Mouse (Mus musculus): ENCODE measurements around the gene Ptpra. TPM values are rescaled to one million over a fixed set of nuclear protein-coding genes. Genes with fewer than 3 reads are reported as not detected.
A peak's percentile ranks its signal among the peaks of the same experiment; 100 is the strongest.
"Not testable (repeated sequence)": the region's sequence is repeated elsewhere in the genome, so short reads cannot be mapped to it uniquely, and the experiment has no call there.

Gene Ptpra
- polyA plus RNA-seq, 1 experiment from 2014 or later: 138 TPM

GRCm38 (mm10) chr2:130569926-130570325, 119.8 kb downstream of the Ptpra start:
- peaks cover 11% of the 10 kb centered on the region for H3K27me3 ChIP-seq
- H3K4me3 ChIP-seq (replicated peaks): no peak overlapping the region
- no peak overlapping the region for H3K9ac ChIP-seq
- H3K9me3 ChIP-seq: no peaks in the 10 kb centered on the region
- H3K4me2 ChIP-seq: no peak overlapping the region
- peaks cover 3% of the 10 kb centered on the region for H3K4me1 ChIP-seq
- H3K27ac ChIP-seq: no peak overlapping the region
- peaks cover 18% of the 10 kb centered on the region for H3K36me3 ChIP-seq (replicated peaks)
- no peak for ATAC-seq (ENCODE audit: low FRiP score)

GRCm38 (mm10) chr2:130574960-130575359, 124.9 kb downstream of the Ptpra start:
- H3K4me1 ChIP-seq: peaks cover 16% of the 10 kb centered on the region
- no peak overlapping the region for H3K9ac ChIP-seq
- no peak overlapping the region for H3K27ac ChIP-seq
- H3K36me3 ChIP-seq (replicated peaks): no peaks in the 10 kb centered on the region
- H3K4me3 ChIP-seq (replicated peaks): no peak overlapping the region
- ATAC-seq (ENCODE audit: low FRiP score): no peak
- no peaks in the 10 kb centered on the region for H3K9me3 ChIP-seq
- WGBS: 76% methylated on average over 5 of the region's 5 CpGs
- peaks cover 61% of the 10 kb centered on the region for H3K27me3 ChIP-seq
- no peak overlapping the region for H3K4me2 ChIP-seq

- ATAC-seq (ENCODE audit: low FRiP score): 0 out of 2 replicates have a peak, but pooled peaks have one; percentile 36
- 0 out of 2 replicates have a peak within 1 kb of the TSS, but pooled peaks have one; percentile 21 for H3K9ac ChIP-seq
Measured at GRCm38 (mm10) chr2:130575873-130576272, 125.8 kb downstream of the Ptpra start, which contains the start of gene Oxt. Gene Oxt, plus strand, starts transcription at chr2:130576173.

DNA sequence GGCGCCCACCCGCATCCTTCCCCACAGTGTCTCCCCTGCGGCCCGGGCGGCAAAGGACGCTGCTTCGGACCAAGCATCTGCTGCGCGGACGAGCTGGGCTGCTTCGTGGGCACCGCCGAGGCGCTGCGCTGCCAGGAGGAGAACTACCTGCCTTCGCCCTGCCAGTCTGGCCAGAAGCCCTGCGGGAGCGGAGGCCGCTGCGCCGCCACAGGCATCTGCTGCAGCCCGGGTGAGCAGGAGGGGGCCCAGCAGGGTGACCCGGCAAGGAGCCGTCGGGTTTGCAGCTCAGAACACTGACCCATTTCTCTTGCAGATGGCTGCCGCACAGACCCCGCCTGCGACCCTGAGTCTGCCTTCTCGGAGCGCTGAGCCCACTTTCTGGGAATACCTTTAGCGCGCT, 126.5 kb downstream of the Ptpra start:
- 1% methylated on average over 32 of the region's 32 CpGs for WGBS
- not testable (repeated sequence) for H3K9me3 ChIP-seq; H3K27ac ChIP-seq; H3K36me3 ChIP-seq (replicated peaks); ATAC-seq (ENCODE audit: low FRiP score)
- Histone ChIP-seq H3K9ac (0 out of 2 replicates have a peak overlapping the region, but pooled peaks have one; percentile 21), H3K4me3 (replicated peaks) (peak overlapping the region; percentile 30), H3K4me2 (peak overlapping the region; percentile 50), H3K4me1 (peaks cover 29% of the 10 kb centered on the region), H3K27me3 (peaks cover 77% of the 10 kb centered on the region)

More at GRCm38 (mm10) chr2:130575873-130576272, 125.8 kb downstream of the Ptpra start, which contains the start of gene Oxt:
- H3K4me1 ChIP-seq: peaks cover 26% of the 10 kb centered on the region
- no peak within 1 kb of the TSS for H3K27ac ChIP-seq
- H3K27me3 ChIP-seq: peaks cover 70% of the 10 kb centered on the region
- H3K4me2 ChIP-seq: peak within 1 kb of the TSS; percentile 50
- 40% methylated on average over 9 of the region's 9 CpGs for WGBS
- no peaks in the 10 kb centered on the region for H3K9me3 ChIP-seq
- peak within 1 kb of the TSS; percentile 30 for H3K4me3 ChIP-seq (replicated peaks)
- no peaks in the 10 kb centered on the region for H3K36me3 ChIP-seq (replicated peaks)

GRCm38 (mm10) chr2:130577021-130577420, 126.9 kb downstream of the Ptpra start:
- Histone ChIP-seq H3K27ac (no peak overlapping the region), H3K4me1 (peaks cover 29% of the 10 kb centered on the region), H3K9me3 (no peaks in the 10 kb centered on the region), H3K4me3 (replicated peaks) (0 out of 2 replicates have a peak overlapping the region, but pooled peaks have one; percentile 8), H3K9ac (no peak overlapping the region), H3K27me3 (peaks cover 82% of the 10 kb centered on the region), H3K4me2 (peak overlapping the region; percentile 50; the same call in 1 of the 2 replicates), H3K36me3 (replicated peaks) (no peaks in the 10 kb centered on the region)
- WGBS: 5% methylated on average over 9 of the region's 9 CpGs
- ATAC-seq (ENCODE audit: low FRiP score): no peak

DNA sequence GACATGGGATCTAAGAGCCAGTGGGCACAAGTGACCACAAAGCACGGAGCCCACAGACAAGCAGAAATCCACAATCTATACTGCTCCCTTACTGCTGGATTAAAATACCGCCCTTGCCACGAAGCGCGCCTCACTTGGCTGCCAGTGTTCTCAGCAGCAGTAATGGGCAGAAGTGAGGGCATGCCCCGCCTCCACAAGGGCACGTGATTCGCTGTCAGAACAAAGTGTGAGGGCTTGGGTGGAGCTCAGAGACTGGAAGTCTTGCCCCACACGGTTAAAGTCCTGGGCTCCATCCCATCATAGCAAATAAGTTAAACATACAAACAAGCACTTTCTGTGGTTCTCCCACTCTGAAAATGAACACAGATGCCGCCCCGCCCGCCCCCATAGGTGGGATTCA, 127.6 kb downstream of the Ptpra start:
- Histone ChIP-seq H3K9ac (no peak overlapping the region), H3K9me3 (no peaks in the 10 kb centered on the region), H3K36me3 (replicated peaks) (no peaks in the 10 kb centered on the region), H3K27me3 (peaks cover 88% of the 10 kb centered on the region), H3K27ac (no peak overlapping the region), H3K4me2 (peak overlapping the region; percentile 50; the same call in 1 of the 2 replicates), H3K4me1 (peaks cover 29% of the 10 kb centered on the region), H3K4me3 (replicated peaks) (0 out of 2 replicates have a peak overlapping the region, but pooled peaks have one; percentile 16)
- 4% methylated on average over 12 of the region's 12 CpGs for WGBS
- ATAC-seq (ENCODE audit: low FRiP score): 0 out of 2 replicates have a peak, but pooled peaks have one; percentile 28

DNA sequence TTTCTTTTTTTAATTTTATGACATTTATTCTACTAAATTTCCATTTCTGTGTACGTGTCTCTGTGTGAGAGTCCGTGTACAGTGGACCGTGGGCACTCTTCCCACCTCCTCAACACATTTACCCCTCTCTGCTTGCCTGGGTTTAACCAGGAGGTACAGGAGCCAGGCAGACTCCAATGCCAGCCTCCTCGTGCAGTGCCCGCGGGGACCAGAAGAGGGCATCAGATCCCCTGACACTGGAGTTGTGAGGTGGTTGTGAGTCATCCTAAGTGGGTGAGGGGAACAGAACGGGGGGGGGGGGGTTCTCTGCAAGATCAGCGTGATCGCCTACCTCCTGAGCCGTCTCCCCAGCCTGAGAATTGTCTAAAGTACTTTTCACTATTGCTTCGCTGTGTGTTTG, 128.1 kb downstream of the Ptpra start:
- Histone ChIP-seq H3K27me3 (peaks cover 93% of the 10 kb centered on the region), H3K9ac (no peak overlapping the region), H3K9me3 (no peaks in the 10 kb centered on the region), H3K27ac (no peak overlapping the region), H3K4me1 (peaks cover 29% of the 10 kb centered on the region), H3K4me3 (replicated peaks) (no peak overlapping the region), H3K4me2 (no peak overlapping the region), H3K36me3 (replicated peaks) (no peaks in the 10 kb centered on the region)
- ATAC-seq (ENCODE audit: low FRiP score): no peak
- 4% methylated on average over 11 of the region's 11 CpGs for WGBS

DNA sequence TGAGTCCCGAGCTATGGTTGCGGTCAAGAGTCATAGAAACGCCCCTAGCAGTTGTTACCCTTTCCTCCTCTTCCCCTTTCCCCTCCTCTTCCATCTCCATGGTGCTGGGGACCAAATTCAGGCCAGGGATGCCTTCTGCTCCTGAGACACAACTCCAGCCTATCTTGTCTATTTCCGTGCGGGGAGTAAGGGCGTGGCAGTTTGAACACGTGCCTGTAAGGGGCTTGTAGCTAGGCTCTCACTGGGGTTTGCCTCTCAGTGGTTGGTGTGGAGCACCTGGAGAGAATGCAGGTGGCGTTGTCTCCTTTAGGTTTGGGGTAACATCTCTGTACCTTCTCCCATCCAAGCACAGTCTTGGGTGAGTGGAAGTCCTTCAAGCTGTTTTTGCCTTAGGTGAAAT, 129.7 kb downstream of the Ptpra start:
- Histone ChIP-seq H3K4me3 (replicated peaks) (no peak overlapping the region), H3K4me2 (no peak overlapping the region), H3K9ac (no peak overlapping the region), H3K36me3 (replicated peaks) (no peaks in the 10 kb centered on the region), H3K9me3 (no peaks in the 10 kb centered on the region), H3K27me3 (peaks cover 99% of the 10 kb centered on the region), H3K4me1 (peaks cover 29% of the 10 kb centered on the region), H3K27ac (no peak overlapping the region)
- ATAC-seq (ENCODE audit: low FRiP score): no peak
- 11% methylated on average over 8 of the region's 8 CpGs for WGBS

- ATAC-seq (ENCODE audit: low FRiP score): no peak
- Histone ChIP-seq H3K4me3 (replicated peaks) (peak overlapping the region; percentile 34), H3K4me1 (peaks cover 28% of the 10 kb centered on the region), H3K9me3 (no peaks in the 10 kb centered on the region), H3K9ac (no peak overlapping the region), H3K36me3 (replicated peaks) (no peaks in the 10 kb centered on the region), H3K27ac (no peak overlapping the region), H3K27me3 (peaks cover 84% of the 10 kb centered on the region), H3K4me2 (peak overlapping the region; percentile 48)
- WGBS: under 1% methylated on average over 16 of the region's 16 CpGs
Measured at GRCm38 (mm10) chr2:130581201-130581600, 131.1 kb downstream of the Ptpra start.

DNA sequence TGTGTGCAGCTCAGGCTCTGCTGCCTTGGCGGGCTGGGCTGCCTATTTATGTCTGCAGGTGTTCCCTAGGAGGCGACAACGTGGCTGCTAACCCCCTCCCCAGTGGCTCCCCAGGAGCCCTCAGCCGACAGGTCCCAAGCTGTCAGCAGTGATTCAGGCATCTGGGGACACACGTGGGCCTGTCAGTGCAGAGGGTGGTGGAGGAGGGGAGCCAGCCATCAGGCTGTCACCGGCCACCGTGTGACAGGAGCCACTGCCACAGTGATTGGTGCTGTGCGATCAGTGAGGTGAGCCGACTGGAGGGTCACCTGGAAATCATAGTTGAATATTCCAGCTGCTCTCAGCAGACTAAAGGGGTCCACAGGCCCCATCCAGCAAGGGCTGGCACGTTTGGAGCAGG, 132.5 kb downstream of the Ptpra start, which contains the start of gene Avp:
Avp (minus strand) TSS at position 3 of the 400 bp plus-strand sequence.
- 31% methylated on average over 10 of the region's 10 CpGs for WGBS
- H3K9ac ChIP-seq: no peak within 1 kb of the TSS
- ATAC-seq (ENCODE audit: low FRiP score): no peak

GRCm38 (mm10) chr2:130583902-130584560, 134.0 kb downstream of the Ptpra start:
- no peak for ATAC-seq (ENCODE audit: low FRiP score)
- WGBS: 79% methylated on average over 10 of the region's 10 CpGs
- Histone ChIP-seq H3K4me2 (no peak overlapping the region), H3K9me3 (no peaks in the 10 kb centered on the region), H3K4me1 (peaks cover 17% of the 10 kb centered on the region), H3K9ac (no peak overlapping the region), H3K4me3 (replicated peaks) (no peak overlapping the region), H3K27me3 (peaks cover 56% of the 10 kb centered on the region), H3K27ac (no peak overlapping the region), H3K36me3 (replicated peaks) (no peaks in the 10 kb centered on the region)

More for the DNA sequence above, 132.5 kb downstream of the Ptpra start, which contains the start of gene Avp:
- H3K4me1 ChIP-seq: peaks cover 20% of the 10 kb centered on the region
- no peak within 1 kb of the TSS for H3K4me3 ChIP-seq (replicated peaks)
- H3K36me3 ChIP-seq (replicated peaks): no peaks in the 10 kb centered on the region
- no peaks in the 10 kb centered on the region for H3K9me3 ChIP-seq
- no peak within 1 kb of the TSS for H3K27ac ChIP-seq
- peak within 1 kb of the TSS; percentile 48; the same call in 1 of the 2 replicates for H3K4me2 ChIP-seq
- H3K27me3 ChIP-seq: peaks cover 71% of the 10 kb centered on the region

- peaks cover 11% of the 10 kb centered on the region for H3K36me3 ChIP-seq (replicated peaks)
- WGBS: 84% methylated on average over 6 of the region's 6 CpGs
- H3K27me3 ChIP-seq: peaks cover 36% of the 10 kb centered on the region
- no peaks in the 10 kb centered on the region for H3K9me3 ChIP-seq
- no peak overlapping the region for H3K9ac ChIP-seq
- peaks cover 8% of the 10 kb centered on the region; the same call in 1 of the 2 replicates for H3K4me1 ChIP-seq
- no peak for ATAC-seq (ENCODE audit: low FRiP score)
- H3K27ac ChIP-seq: no peak overlapping the region
- H3K4me3 ChIP-seq (replicated peaks): no peak overlapping the region
- H3K4me2 ChIP-seq: no peak overlapping the region
Measured at GRCm38 (mm10) chr2:130586016-130586415, 135.9 kb downstream of the Ptpra start.

Data from forebrain, embryonic 12.5 days (tissue).